Mouse (Mus musculus) heart, postnatal 0 days (tissue): ENCODE data around the gene Gldc.

Experiments
- CTCF ChIP-seq: IDR thresholded peaks from 2 replicates; pipeline ENCODE4 v1.5.1; 2016; ENCODE audit warnings: antibody characterized with exemption, control low read depth, low read depth
- EP300 ChIP-seq: IDR thresholded peaks from 2 replicates; pipeline ENCODE4 v1.6.1; 2016; ENCODE audit warnings: antibody characterized with exemption, low read depth

- no peak for TF ChIP-seq EP300
- TF ChIP-seq CTCF = no peak
Observed at GRCm38 (mm10) chr19:30157031-30157687, 18.1 kb downstream of the Gldc start.
